Mouse (Mus musculus) liver, embryonic 16.5 days (tissue): ENCODE data around the gene Ptch2. TPM values are rescaled to one million over a fixed set of nuclear protein-coding genes. Genes with fewer than 3 reads are reported as not detected.

Source experiments
- ATAC-seq: fragments of 200-750 bp; cut with Nextera tagmentation; 2 replicates; pipeline ENCODE4 v1.8.0; 2017; ENCODE audit warnings: low read depth, mild to moderate bottlenecking, moderate number of reproducible peaks, moderate library complexity
- H3K27ac ChIP-seq: fragments of 300-500 bp; sonication (generic); 2 replicates; pipeline ENCODE4 v1.5.1; 2014; ENCODE audit warnings: mild to moderate bottlenecking, low read length
- H3K27me3 ChIP-seq: fragments of 300-500 bp; sonication (generic); 2 replicates; pipeline ENCODE4 v1.6.1; 2014; ENCODE audit warnings: low read depth, low read length, mixed read lengths; ENCODE audit not compliant: control insufficient read depth, insufficient read depth
- H3K36me3 ChIP-seq: fragments of 300-500 bp; sonication (generic); 2 replicates; pipeline ENCODE4 v1.6.1; 2014; ENCODE audit warnings: mild to moderate bottlenecking; ENCODE audit not compliant: control insufficient read depth, insufficient read depth
- H3K4me1 ChIP-seq: fragments of 300-500 bp; sonication (generic); 2 replicates; pipeline ENCODE4 v1.6.1; 2014; ENCODE audit warnings: low read depth, low read length, mixed read lengths; ENCODE audit not compliant: control insufficient read depth
- H3K4me2 ChIP-seq: fragments of 300-500 bp; sonication (generic); 2 replicates; pipeline ENCODE4 v1.6.1; 2014; ENCODE audit warnings: low read depth, low read length, mixed read lengths
- H3K4me3 ChIP-seq: fragments of 300-500 bp; sonication (generic); 2 replicates; pipeline ENCODE4 v1.5.1; 2014; ENCODE audit warnings: low read depth, mild to moderate bottlenecking, low read length
- H3K9ac ChIP-seq: fragments of 300-500 bp; sonication (generic); 2 replicates; pipeline ENCODE4 v1.6.1; 2014; ENCODE audit warnings: low read depth, low read length
- H3K9me3 ChIP-seq: fragments of 300-500 bp; sonication (generic); replicated peaks from 2 replicates; pipeline ENCODE4 v1.6.1; 2016; ENCODE audit warnings: low read length; ENCODE audit not compliant: control insufficient read depth
- WGBS: fragments of 180-500 bp; shearing (Covaris S2); extraction: QIAGEN DNeasy Blood & Tissue Kit; methylation state at CpG from one replicate; pipeline ENCODE4 v1.1.7; 2014; ENCODE audit not compliant: insufficient replicate concordance; 5-methylcytosine and 5-hydroxymethylcytosine counted together
- polyA plus RNA-seq: library from polyadenylated mRNA; unstranded; fragments of >200 nt; fragmentation: Nextera tagmentation; extraction: Ambion mirVana; gene quantifications from 2 replicates; pipeline ENCODE4 v1.2.1, GENCODE M21; 2015

Ptch2 gene
- polyA plus RNA-seq, 1 experiment from 2014 or later: 0.67 TPM

- H3K4me3 ChIP-seq: no peak overlapping the region
- H3K27me3 ChIP-seq: no peaks in the 10 kb centered on the region
- no peaks in the 10 kb centered on the region for H3K36me3 ChIP-seq
- no peak overlapping the region for H3K27ac ChIP-seq
- H3K9ac ChIP-seq: no peak overlapping the region
- ATAC-seq: no peak
- WGBS: 75% methylated on average over 4 of the region's 4 CpGs
- H3K4me2 ChIP-seq: no peak overlapping the region
- H3K9me3 ChIP-seq: no peaks in the 10 kb centered on the region
- H3K4me1 ChIP-seq: peaks cover 9% of the 10 kb centered on the region
Measured at GRCm38 (mm10) chr4:117062700-117063390, 33.0 kb upstream of the Ptch2 start.

GRCm38 (mm10) chr4:117068035-117068434, 27.8 kb upstream of the Ptch2 start:
- Histone ChIP-seq H3K9ac (no peak overlapping the region), H3K9me3 (no peaks in the 10 kb centered on the region), H3K4me1 (peaks cover 7% of the 10 kb centered on the region), H3K27ac (no peak overlapping the region), H3K4me3 (no peak overlapping the region), H3K4me2 (no peak overlapping the region), H3K36me3 (no peaks in the 10 kb centered on the region), H3K27me3 (no peaks in the 10 kb centered on the region)
- ATAC-seq: peak; percentile 64
- 71% methylated on average over 7 of the region's 7 CpGs for WGBS

DNA sequence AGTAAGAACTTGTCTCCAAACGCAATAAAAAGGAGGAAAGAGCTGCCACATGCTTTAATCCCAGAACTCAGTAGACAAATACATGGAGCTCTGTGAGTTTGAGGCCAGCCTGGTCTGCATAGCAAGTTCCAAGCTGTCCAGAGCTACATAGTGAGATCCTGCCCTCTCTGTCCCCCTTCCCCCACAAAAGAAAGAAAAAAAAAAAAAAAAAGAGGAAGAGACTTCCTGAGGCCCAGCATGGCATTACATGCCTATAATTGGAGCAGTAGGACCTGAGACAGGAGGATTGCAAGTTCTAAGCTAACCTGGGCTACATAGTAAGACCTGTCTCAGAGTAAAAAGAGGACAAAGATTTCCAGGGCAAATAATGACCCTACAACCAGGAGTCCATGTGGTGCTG, 26.2 kb upstream of the Ptch2 start:
- Histone ChIP-seq H3K4me1 (peaks cover 7% of the 10 kb centered on the region), H3K9ac (no peak overlapping the region), H3K27ac (no peak overlapping the region), H3K27me3 (no peaks in the 10 kb centered on the region), H3K4me2 (no peak overlapping the region), H3K4me3 (no peak overlapping the region), H3K9me3 (no peaks in the 10 kb centered on the region), H3K36me3 (no peaks in the 10 kb centered on the region; the same call in 1 of the 2 replicates)
- 67% methylated on average over 1 of the region's 1 CpGs for WGBS
- ATAC-seq: no peak

DNA sequence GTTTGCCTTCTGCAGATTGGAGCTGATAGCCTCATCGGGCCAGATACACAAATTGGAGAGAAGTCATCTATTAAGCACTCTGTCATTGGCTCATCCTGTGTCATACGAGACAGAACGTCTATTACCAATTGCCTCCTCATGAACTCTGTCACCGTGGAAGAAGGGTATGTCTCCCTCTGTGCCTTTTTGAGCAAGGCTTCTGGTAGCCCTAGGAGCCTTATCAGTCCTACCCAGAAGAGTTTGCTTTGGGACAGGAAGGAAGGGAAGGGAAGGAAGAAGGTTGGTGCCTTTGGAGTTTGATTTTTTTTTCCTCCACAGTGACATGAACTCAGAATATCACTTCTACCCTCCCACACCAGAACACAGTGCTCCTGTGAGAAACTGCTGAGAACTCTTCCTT, 25.3 kb upstream of the Ptch2 start:
- Histone ChIP-seq H3K27ac (peak overlapping the region; percentile 3; the same call in 1 of the 2 replicates), H3K27me3 (no peaks in the 10 kb centered on the region), H3K9ac (no peak overlapping the region), H3K4me2 (no peak overlapping the region), H3K4me1 (peaks cover 7% of the 10 kb centered on the region), H3K4me3 (no peak overlapping the region), H3K9me3 (no peaks in the 10 kb centered on the region), H3K36me3 (no peaks in the 10 kb centered on the region; the same call in 1 of the 2 replicates)
- ATAC-seq: 0 out of 2 replicates have a peak, but pooled peaks have one; percentile 19
- WGBS: 20% methylated on average over 4 of the region's 4 CpGs

GRCm38 (mm10) chr4:117071183-117071582, 24.7 kb upstream of the Ptch2 start:
- no peak overlapping the region for H3K4me2 ChIP-seq
- 82% methylated on average over 5 of the region's 5 CpGs for WGBS
- H3K9me3 ChIP-seq: no peaks in the 10 kb centered on the region
- no peak overlapping the region for H3K4me3 ChIP-seq
- H3K36me3 ChIP-seq: no peaks in the 10 kb centered on the region; the same call in 1 of the 2 replicates
- no peaks in the 10 kb centered on the region for H3K27me3 ChIP-seq
- no peak overlapping the region for H3K9ac ChIP-seq
- H3K27ac ChIP-seq: no peak overlapping the region; the same call in 1 of the 2 replicates
- peaks cover 7% of the 10 kb centered on the region for H3K4me1 ChIP-seq
- no peak for ATAC-seq

- H3K9ac ChIP-seq: no peak overlapping the region
Measured at GRCm38 (mm10) chr4:117087948-117088640, 7.8 kb upstream of the Ptch2 start.

DNA sequence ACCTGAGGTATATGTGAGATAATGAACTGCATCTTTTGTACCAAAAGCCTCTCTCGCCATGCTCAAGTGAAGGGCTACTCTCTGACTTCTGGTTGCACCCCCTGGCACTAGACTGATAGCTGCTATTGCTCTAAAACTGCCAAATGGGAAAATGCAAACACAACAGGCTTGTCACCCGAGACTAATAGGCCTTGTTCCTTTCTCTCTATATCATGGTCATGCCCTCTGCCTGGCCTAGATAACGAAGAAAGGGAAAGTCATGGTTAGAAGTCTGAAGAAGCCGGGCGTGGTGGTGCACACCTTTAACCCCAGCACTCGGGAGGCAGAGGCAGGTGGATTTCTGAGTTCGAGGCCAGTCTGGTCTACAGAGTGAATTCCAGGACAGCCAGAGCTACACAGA, 5.3 kb upstream of the Ptch2 start:
- ATAC-seq: peak; percentile 87
- WGBS: 27% methylated on average over 7 of the region's 7 CpGs

More at GRCm38 (mm10) chr4:117087948-117088640, 7.8 kb upstream of the Ptch2 start:
- no peak overlapping the region for H3K4me3 ChIP-seq
- H3K27ac ChIP-seq: no peak overlapping the region
- H3K9me3 ChIP-seq: no peaks in the 10 kb centered on the region
- peaks cover 3% of the 10 kb centered on the region; the same call in 1 of the 2 replicates for H3K36me3 ChIP-seq
- no peak overlapping the region for H3K4me2 ChIP-seq
- peak; percentile 14; the same call in 1 of the 2 replicates for ATAC-seq
- WGBS: 65% methylated on average over 7 of the region's 7 CpGs
- H3K4me1 ChIP-seq: peaks cover 27% of the 10 kb centered on the region
- no peaks in the 10 kb centered on the region; the same call in 1 of the 2 replicates for H3K27me3 ChIP-seq

GRCm38 (mm10) chr4:117094626-117095361, 1.1 kb upstream of the Ptch2 start:
- Histone ChIP-seq H3K4me3 (no peak overlapping the region), H3K9me3 (no peaks in the 10 kb centered on the region), H3K4me1 (peaks cover 19% of the 10 kb centered on the region), H3K27ac (no peak overlapping the region), H3K27me3 (peaks cover 26% of the 10 kb centered on the region), H3K36me3 (no peaks in the 10 kb centered on the region), H3K4me2 (no peak overlapping the region), H3K9ac (no peak overlapping the region)
- WGBS: 66% methylated on average over 3 of the region's 3 CpGs
- ATAC-seq: no peak

More for the DNA sequence above, 5.3 kb upstream of the Ptch2 start:
- Histone ChIP-seq H3K9ac (no peak overlapping the region), H3K36me3 (peaks cover 3% of the 10 kb centered on the region; the same call in 1 of the 2 replicates), H3K9me3 (no peaks in the 10 kb centered on the region), H3K4me1 (peaks cover 25% of the 10 kb centered on the region), H3K27ac (peak overlapping the region; percentile 47), H3K27me3 (peaks cover 6% of the 10 kb centered on the region), H3K4me3 (no peak overlapping the region), H3K4me2 (no peak overlapping the region)
